Mouse (Mus musculus): ENCODE results near the gene Tpsab1. TPM values are rescaled to one million over a fixed set of nuclear protein-coding genes. Genes with fewer than 3 reads are reported as not detected.
A peak's percentile ranks its signal among the peaks of the same experiment; 100 is the strongest.

Gene Tpsab1
- not detected in 2 replicates for polyA plus RNA-seq (2015; fragmentation: Nextera tagmentation; extraction: Ambion mirVana)

- H3K4me1 ChIP-seq (ENCODE audit: control insufficient read depth, low read depth, low read length), result no peaks in the 10 kb centered on the region
- no peak within 1 kb of the TSS for H3K9ac ChIP-seq (ENCODE audit: low read depth, low read length)
- 67% methylated on average over 4 of the region's 4 CpGs for WGBS (ENCODE audit: insufficient replicate concordance)
- H3K27ac ChIP-seq (ENCODE audit: low read length), result no peak within 1 kb of the TSS
- H3K36me3 ChIP-seq (ENCODE audit: control insufficient read depth, insufficient read depth), result no peaks in the 10 kb centered on the region
- H3K4me3 ChIP-seq (ENCODE audit: low read depth, low read length), result no peak within 1 kb of the TSS
- H3K27me3 ChIP-seq (ENCODE audit: control insufficient read depth, insufficient read depth, low read depth, low read length), result no peaks in the 10 kb centered on the region
- no peak for ATAC-seq (ENCODE audit: low read depth)
- H3K9me3 ChIP-seq (replicated peaks; ENCODE audit: control insufficient read depth, low read length), result no peaks in the 10 kb centered on the region
- no peak within 1 kb of the TSS for H3K4me2 ChIP-seq (ENCODE audit: low read depth, low read length)
These were observed at the start of gene Tpsab1 for GRCm38 (mm10) chr17:25345462-25345861. Gene Tpsab1 (minus strand): TSS chr17:25345562.

DNA sequence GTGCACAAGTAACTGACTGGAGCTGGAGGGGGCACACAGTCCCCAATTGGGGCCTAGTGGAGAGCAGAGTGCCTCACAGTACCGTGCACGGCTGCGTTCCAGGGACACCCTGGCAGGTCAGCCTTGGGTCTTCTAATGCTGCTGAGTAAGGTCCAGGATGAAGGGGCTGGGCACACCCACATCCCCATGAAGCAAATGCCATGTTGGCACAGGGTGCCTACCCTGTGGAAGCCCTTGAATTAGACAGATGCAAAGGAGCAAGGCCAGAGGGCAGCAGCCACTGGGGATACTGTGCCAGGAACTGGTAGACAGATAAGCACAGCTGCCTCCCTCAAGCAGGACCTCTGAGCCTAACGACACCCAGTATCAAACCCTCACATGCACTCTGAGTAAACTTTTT, 49.2 kb upstream of the Tpsab1 start:
- ATAC-seq (ENCODE audit: low read depth), result no peak
- no peaks in the 10 kb centered on the region for H3K9me3 ChIP-seq (replicated peaks; ENCODE audit: control insufficient read depth, low read length)
- H3K9ac ChIP-seq (ENCODE audit: low read depth, low read length), result no peak overlapping the region
- no peaks in the 10 kb centered on the region for H3K4me1 ChIP-seq (ENCODE audit: control insufficient read depth, low read depth, low read length)
- no peaks in the 10 kb centered on the region for H3K27me3 ChIP-seq (ENCODE audit: control insufficient read depth, insufficient read depth, low read depth, low read length)
- WGBS (ENCODE audit: insufficient replicate concordance), result 55% methylated on average over 4 of the region's 4 CpGs
- no peaks in the 10 kb centered on the region for H3K36me3 ChIP-seq (ENCODE audit: control insufficient read depth, insufficient read depth)
- no peak overlapping the region for H3K27ac ChIP-seq (ENCODE audit: low read length)
- H3K4me2 ChIP-seq (ENCODE audit: low read depth, low read length), result no peak overlapping the region
- no peak overlapping the region for H3K4me3 ChIP-seq (ENCODE audit: low read depth, low read length)

GRCm38 (mm10) chr17:25374011-25374410, 28.6 kb upstream of the Tpsab1 start:
- Histone ChIP-seq H3K9ac (ENCODE audit: low read depth, low read length) (no peak overlapping the region), H3K4me1 (ENCODE audit: control insufficient read depth, low read depth, low read length) (peaks cover 2% of the 10 kb centered on the region), H3K27me3 (ENCODE audit: control insufficient read depth, insufficient read depth, low read depth, low read length) (no peaks in the 10 kb centered on the region), H3K27ac (ENCODE audit: low read length) (no peak overlapping the region), H3K9me3 (replicated peaks; ENCODE audit: control insufficient read depth, low read length) (peaks cover 3% of the 10 kb centered on the region; the same call in 1 of the 2 replicates), H3K4me2 (ENCODE audit: low read depth, low read length) (no peak overlapping the region), H3K36me3 (ENCODE audit: control insufficient read depth, insufficient read depth) (no peaks in the 10 kb centered on the region), H3K4me3 (ENCODE audit: low read depth, low read length) (no peak overlapping the region)
- no peak for ATAC-seq (ENCODE audit: low read depth)
- WGBS (ENCODE audit: insufficient replicate concordance), result 47% methylated on average over 9 of the region's 9 CpGs

- no peaks in the 10 kb centered on the region for H3K27me3 ChIP-seq (ENCODE audit: control insufficient read depth, insufficient read depth, low read depth, low read length)
- H3K9me3 ChIP-seq (replicated peaks; ENCODE audit: control insufficient read depth, low read length), result no peaks in the 10 kb centered on the region
- ATAC-seq (ENCODE audit: low read depth), result peak; percentile 62
- no peak overlapping the region for H3K4me3 ChIP-seq (ENCODE audit: low read depth, low read length)
- H3K36me3 ChIP-seq (ENCODE audit: control insufficient read depth, insufficient read depth), result no peaks in the 10 kb centered on the region
- no peak overlapping the region for H3K9ac ChIP-seq (ENCODE audit: low read depth, low read length)
- no peak overlapping the region for H3K27ac ChIP-seq (ENCODE audit: low read length)
- peaks cover 2% of the 10 kb centered on the region for H3K4me1 ChIP-seq (ENCODE audit: control insufficient read depth, low read depth, low read length)
- no peak overlapping the region for H3K4me2 ChIP-seq (ENCODE audit: low read depth, low read length)
- 49% methylated on average over 8 of the region's 8 CpGs for WGBS (ENCODE audit: insufficient replicate concordance)
These were observed 27.1 kb upstream of the Tpsab1 start for GRCm38 (mm10) chr17:25372491-25372890.

- no peak within 1 kb of the TSS for H3K4me3 ChIP-seq (ENCODE audit: low read depth, low read length)
- WGBS (ENCODE audit: insufficient replicate concordance), result 59% methylated on average over 3 of the region's 3 CpGs
These were observed 23.6 kb upstream of the Tpsab1 start, which contains the start of gene Tpsg1 for GRCm38 (mm10) chr17:25368973-25369372. Gene Tpsg1 (plus strand): TSS chr17:25369273.

DNA sequence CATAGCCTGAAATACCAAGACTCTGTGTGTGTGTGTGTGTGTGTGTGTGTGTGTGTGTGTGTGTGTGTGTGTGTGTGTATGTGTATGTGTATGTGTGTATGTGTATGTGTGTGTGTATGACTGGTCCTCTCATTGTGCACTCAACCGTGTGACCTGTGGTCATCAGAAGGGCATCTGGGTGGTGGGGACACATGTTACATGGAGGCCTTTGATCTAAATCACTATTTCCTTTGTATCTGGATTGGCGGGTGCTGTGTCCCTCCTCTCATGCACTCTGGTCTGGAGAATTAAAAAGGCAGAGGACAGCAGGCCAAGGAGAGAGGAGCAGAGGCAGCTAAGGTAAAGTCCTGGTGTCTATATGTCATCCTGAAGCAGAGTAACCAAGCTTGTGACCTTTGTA, 20.6 kb upstream of the Tpsab1 start, which contains the start of gene Tpsb2:
Gene Tpsb2, plus strand, starts transcription at position 301 of the 400 bp plus-strand sequence.
- ATAC-seq (ENCODE audit: low read depth), result no peak
- Histone ChIP-seq H3K9me3 (replicated peaks; ENCODE audit: control insufficient read depth, low read length) (no peaks in the 10 kb centered on the region), H3K4me3 (ENCODE audit: low read depth, low read length) (no peak within 1 kb of the TSS), H3K27me3 (ENCODE audit: control insufficient read depth, insufficient read depth, low read depth, low read length) (no peaks in the 10 kb centered on the region), H3K9ac (ENCODE audit: low read depth, low read length) (no peak within 1 kb of the TSS), H3K36me3 (ENCODE audit: control insufficient read depth, insufficient read depth) (no peaks in the 10 kb centered on the region), H3K27ac (ENCODE audit: low read length) (no peak within 1 kb of the TSS), H3K4me1 (ENCODE audit: control insufficient read depth, low read depth, low read length) (no peaks in the 10 kb centered on the region), H3K4me2 (ENCODE audit: low read depth, low read length) (no peak within 1 kb of the TSS)
- WGBS (ENCODE audit: insufficient replicate concordance), result 41% methylated on average over 2 of the region's 2 CpGs

More at GRCm38 (mm10) chr17:25368973-25369372, 23.6 kb upstream of the Tpsab1 start, which contains the start of gene Tpsg1:
- ATAC-seq (ENCODE audit: low read depth), result no peak
- H3K27me3 ChIP-seq (ENCODE audit: control insufficient read depth, insufficient read depth, low read depth, low read length), result no peaks in the 10 kb centered on the region
- no peak within 1 kb of the TSS for H3K9ac ChIP-seq (ENCODE audit: low read depth, low read length)
- H3K4me2 ChIP-seq (ENCODE audit: low read depth, low read length), result no peak within 1 kb of the TSS
- H3K27ac ChIP-seq (ENCODE audit: low read length), result no peak within 1 kb of the TSS
- H3K36me3 ChIP-seq (ENCODE audit: control insufficient read depth, insufficient read depth), result no peaks in the 10 kb centered on the region
- H3K4me1 ChIP-seq (ENCODE audit: control insufficient read depth, low read depth, low read length), result peaks cover 2% of the 10 kb centered on the region
- no peaks in the 10 kb centered on the region for H3K9me3 ChIP-seq (replicated peaks; ENCODE audit: control insufficient read depth, low read length)

- no peaks in the 10 kb centered on the region for H3K36me3 ChIP-seq (ENCODE audit: control insufficient read depth, insufficient read depth)
- H3K4me3 ChIP-seq (ENCODE audit: low read depth, low read length), result no peak overlapping the region
- no peak for ATAC-seq (ENCODE audit: low read depth)
- 0% methylated on average over 1 of the region's 1 CpGs for WGBS (ENCODE audit: insufficient replicate concordance)
- no peaks in the 10 kb centered on the region for H3K4me1 ChIP-seq (ENCODE audit: control insufficient read depth, low read depth, low read length)
- H3K27me3 ChIP-seq (ENCODE audit: control insufficient read depth, insufficient read depth, low read depth, low read length), result no peaks in the 10 kb centered on the region
- H3K9me3 ChIP-seq (replicated peaks; ENCODE audit: control insufficient read depth, low read length), result no peaks in the 10 kb centered on the region
- H3K27ac ChIP-seq (ENCODE audit: low read length), result no peak overlapping the region
- no peak overlapping the region for H3K9ac ChIP-seq (ENCODE audit: low read depth, low read length)
- no peak overlapping the region for H3K4me2 ChIP-seq (ENCODE audit: low read depth, low read length)
These were observed 18.4 kb upstream of the Tpsab1 start for GRCm38 (mm10) chr17:25363726-25364125.

GRCm38 (mm10) chr17:25361291-25361690, 15.9 kb upstream of the Tpsab1 start:
- Histone ChIP-seq H3K27ac (ENCODE audit: low read length) (no peak overlapping the region), H3K4me2 (ENCODE audit: low read depth, low read length) (no peak overlapping the region), H3K4me1 (ENCODE audit: control insufficient read depth, low read depth, low read length) (no peaks in the 10 kb centered on the region), H3K9me3 (replicated peaks; ENCODE audit: control insufficient read depth, low read length) (no peaks in the 10 kb centered on the region), H3K4me3 (ENCODE audit: low read depth, low read length) (no peak overlapping the region), H3K27me3 (ENCODE audit: control insufficient read depth, insufficient read depth, low read depth, low read length) (no peaks in the 10 kb centered on the region), H3K9ac (ENCODE audit: low read depth, low read length) (no peak overlapping the region), H3K36me3 (ENCODE audit: control insufficient read depth, insufficient read depth) (no peaks in the 10 kb centered on the region)
- no peak for ATAC-seq (ENCODE audit: low read depth)
- WGBS (ENCODE audit: insufficient replicate concordance), result 29% methylated on average over 2 of the region's 2 CpGs

GRCm38 (mm10) chr17:25341490-25341889, 3.9 kb downstream of the Tpsab1 start:
- Histone ChIP-seq H3K4me3 (ENCODE audit: low read depth, low read length) (no peak overlapping the region), H3K36me3 (ENCODE audit: control insufficient read depth, insufficient read depth) (no peaks in the 10 kb centered on the region), H3K9me3 (replicated peaks; ENCODE audit: control insufficient read depth, low read length) (no peaks in the 10 kb centered on the region), H3K4me1 (ENCODE audit: control insufficient read depth, low read depth, low read length) (peaks cover 2% of the 10 kb centered on the region), H3K27me3 (ENCODE audit: control insufficient read depth, insufficient read depth, low read depth, low read length) (no peaks in the 10 kb centered on the region), H3K27ac (ENCODE audit: low read length) (peak overlapping the region; percentile 52), H3K4me2 (ENCODE audit: low read depth, low read length) (no peak overlapping the region), H3K9ac (ENCODE audit: low read depth, low read length) (no peak overlapping the region)
- peak; percentile 71 for ATAC-seq (ENCODE audit: low read depth)
- WGBS (ENCODE audit: insufficient replicate concordance), result 44% methylated on average over 3 of the region's 3 CpGs

Measured in liver, embryonic 16.5 days (tissue).